Mouse (Mus musculus) megakaryocyte, embryonic 14.5 days (primary cell): Measurements from ENCODE around the gene Plekhg3. TPM values are rescaled to one million over a fixed set of nuclear protein-coding genes. Genes with fewer than 3 reads are reported as not detected.

ENCODE experiments used
- H3K27me3 ChIP-seq: replicated peaks from 2 replicates; pipeline ENCODE3; 2012; ENCODE audit warnings: inconsistent platforms
- H3K36me3 ChIP-seq: replicated peaks from 2 replicates; pipeline ENCODE3; 2012; ENCODE audit warnings: low read length, inconsistent platforms, mixed read lengths
- H3K4me1 ChIP-seq: 2 replicates; pipeline ENCODE4 v1.6.1; 2012; ENCODE audit warnings: inconsistent platforms
- H3K4me3 ChIP-seq: replicated peaks from 2 replicates; pipeline ENCODE3; 2012; ENCODE audit warnings: moderate library complexity, mild to moderate bottlenecking, inconsistent platforms
- H3K9me3 ChIP-seq: 2 replicates; pipeline ENCODE4 v1.6.1; 2012; ENCODE audit warnings: inconsistent platforms
- FLI1 ChIP-seq: IDR thresholded peaks from 2 replicates; pipeline ENCODE4 v1.6.1; 2012; ENCODE audit warnings: low read length, inconsistent platforms, mixed read lengths
- GATA1 ChIP-seq: IDR thresholded peaks from 3 replicates; pipeline ENCODE4 v1.6.1; 2012; ENCODE audit warnings: mixed read lengths, low read length, inconsistent platforms, borderline replicate concordance
- polyA plus RNA-seq: library from polyadenylated mRNA; stranded (reverse); fragments of >175 nt; gene quantifications from 2 replicates; pipeline ENCODE4 v1.2.3, GENCODE M21; 2012; ENCODE audit warnings: low replicate concordance; ENCODE audit not compliant: insufficient read depth

Plekhg3 gene
- polyA plus RNA-seq, 1 experiment, result 4.4 TPM

DNA sequence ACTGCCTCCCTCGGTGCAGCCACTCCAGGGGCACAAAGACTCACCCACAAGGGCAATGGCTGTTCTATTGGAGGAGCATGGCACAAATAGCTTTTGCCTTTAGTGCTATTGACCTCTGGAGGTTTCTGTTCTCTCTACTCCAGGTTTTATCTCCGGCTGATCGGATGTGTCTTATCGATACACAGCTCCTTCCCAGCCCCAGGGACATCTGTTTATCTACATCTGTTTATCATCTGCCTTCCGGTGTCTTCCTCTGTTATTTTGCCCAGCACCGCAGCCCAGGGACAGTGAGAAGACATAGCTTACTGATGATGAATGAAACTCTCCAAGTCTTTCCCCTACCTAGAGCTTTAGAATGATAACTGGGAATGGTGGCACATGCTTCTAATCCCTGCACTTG lies 30.6 kb upstream of the Plekhg3 start:
- Histone ChIP-seq H3K4me1 (peaks cover 35% of the 10 kb centered on the region), H3K36me3 (no peaks in the 10 kb centered on the region), H3K4me3 (no peak overlapping the region), H3K9me3 (no peaks in the 10 kb centered on the region), H3K27me3 (peaks cover 33% of the 10 kb centered on the region)
- no peak for TF ChIP-seq FLI1
- TF ChIP-seq GATA1, result no peak

DNA sequence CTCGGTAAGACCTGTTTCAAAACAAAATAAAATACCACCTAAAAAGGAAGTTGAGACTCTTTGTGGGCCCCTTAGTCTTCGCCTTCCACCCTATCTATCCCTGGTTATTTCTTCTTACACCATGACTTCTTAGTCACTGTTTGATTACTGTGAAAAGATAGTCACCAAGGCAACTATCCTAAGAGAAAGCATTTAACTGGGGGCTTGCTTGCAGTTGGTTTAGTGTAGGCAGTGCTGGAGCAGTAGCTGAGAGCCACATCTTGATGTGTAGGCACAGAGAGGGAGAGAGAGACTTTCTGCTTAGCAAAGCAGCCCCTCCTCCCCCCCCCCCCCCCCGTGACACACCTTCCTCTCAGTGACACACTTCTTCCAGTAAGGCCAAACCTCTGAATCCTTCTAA lies 29.8 kb upstream of the Plekhg3 start:
- Histone ChIP-seq H3K4me1 (peaks cover 26% of the 10 kb centered on the region), H3K4me3 (no peak overlapping the region), H3K27me3 (peaks cover 26% of the 10 kb centered on the region), H3K36me3 (no peaks in the 10 kb centered on the region), H3K9me3 (no peaks in the 10 kb centered on the region)
- TF ChIP-seq GATA1, result no peak
- TF ChIP-seq FLI1, result no peak

DNA sequence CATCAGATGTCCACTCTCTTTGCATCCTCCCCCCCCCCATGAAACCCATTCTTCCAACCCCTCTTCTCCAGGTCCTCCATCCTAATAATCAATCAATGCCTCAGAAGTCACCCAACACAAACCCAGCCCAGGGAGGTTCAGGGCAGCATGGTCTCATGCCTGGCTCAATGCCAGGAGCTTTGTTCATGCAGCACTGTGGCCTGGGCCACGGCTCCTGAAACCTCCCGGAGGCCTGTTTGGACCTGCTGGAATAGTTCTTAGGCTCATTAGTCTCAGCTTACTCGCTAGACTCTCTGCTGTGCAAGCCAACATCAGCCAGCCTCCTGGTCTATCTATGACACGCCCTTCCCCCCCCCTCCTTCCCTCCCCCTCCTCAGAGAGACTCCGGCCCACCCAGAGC lies 27.7 kb upstream of the Plekhg3 start:
- Histone ChIP-seq H3K9me3 (no peaks in the 10 kb centered on the region), H3K27me3 (peaks cover 28% of the 10 kb centered on the region), H3K36me3 (no peaks in the 10 kb centered on the region), H3K4me3 (no peak overlapping the region), H3K4me1 (peaks cover 18% of the 10 kb centered on the region)
- TF ChIP-seq GATA1 (no peak), FLI1 (no peak)

GRCm38 (mm10) chr12:76506522-76506921 lies 24.2 kb upstream of the Plekhg3 start:
- TF ChIP-seq FLI1, result no peak
- no peak for TF ChIP-seq GATA1
- Histone ChIP-seq H3K9me3 (no peaks in the 10 kb centered on the region; the same call in 1 of the 2 replicates), H3K27me3 (peaks cover 24% of the 10 kb centered on the region), H3K4me3 (no peak overlapping the region), H3K4me1 (peaks cover 3% of the 10 kb centered on the region; the same call in 1 of the 2 replicates), H3K36me3 (no peaks in the 10 kb centered on the region)

- peaks cover 14% of the 10 kb centered on the region for H3K27me3 ChIP-seq
- no peaks in the 10 kb centered on the region; the same call in 1 of the 2 replicates for H3K9me3 ChIP-seq
- no peaks in the 10 kb centered on the region for H3K36me3 ChIP-seq
- TF ChIP-seq FLI1 (no peak), GATA1 (no peak)
- H3K4me1 ChIP-seq, result peaks cover 6% of the 10 kb centered on the region
- no peak overlapping the region for H3K4me3 ChIP-seq
These were observed 22.9 kb upstream of the Plekhg3 start for GRCm38 (mm10) chr12:76507791-76508190.

- peaks cover 11% of the 10 kb centered on the region for H3K27me3 ChIP-seq
- H3K36me3 ChIP-seq, result no peaks in the 10 kb centered on the region
- no peak overlapping the region for H3K4me3 ChIP-seq
- TF ChIP-seq GATA1 (no peak), FLI1 (no peak)
- H3K4me1 ChIP-seq, result peaks cover 12% of the 10 kb centered on the region
- H3K9me3 ChIP-seq, result no peaks in the 10 kb centered on the region; the same call in 1 of the 2 replicates
These were observed 21.7 kb upstream of the Plekhg3 start for GRCm38 (mm10) chr12:76508909-76509440.

GRCm38 (mm10) chr12:76512731-76513130 lies 18.0 kb upstream of the Plekhg3 start:
- H3K27me3 ChIP-seq, result peaks cover 8% of the 10 kb centered on the region
- TF ChIP-seq FLI1, result no peak
- no peak for TF ChIP-seq GATA1
- H3K4me1 ChIP-seq, result peaks cover 25% of the 10 kb centered on the region
- H3K9me3 ChIP-seq, result no peaks in the 10 kb centered on the region; the same call in 1 of the 2 replicates
- no peak overlapping the region for H3K4me3 ChIP-seq
- no peaks in the 10 kb centered on the region for H3K36me3 ChIP-seq

- Histone ChIP-seq H3K27me3 (peaks cover 2% of the 10 kb centered on the region), H3K4me1 (peaks cover 33% of the 10 kb centered on the region), H3K36me3 (no peaks in the 10 kb centered on the region), H3K9me3 (no peaks in the 10 kb centered on the region; the same call in 1 of the 2 replicates), H3K4me3 (peak overlapping the region; percentile 71)
- no peak for TF ChIP-seq GATA1
- TF ChIP-seq FLI1, result no peak
These were observed 15.8 kb upstream of the Plekhg3 start for GRCm38 (mm10) chr12:76514842-76515241.

DNA sequence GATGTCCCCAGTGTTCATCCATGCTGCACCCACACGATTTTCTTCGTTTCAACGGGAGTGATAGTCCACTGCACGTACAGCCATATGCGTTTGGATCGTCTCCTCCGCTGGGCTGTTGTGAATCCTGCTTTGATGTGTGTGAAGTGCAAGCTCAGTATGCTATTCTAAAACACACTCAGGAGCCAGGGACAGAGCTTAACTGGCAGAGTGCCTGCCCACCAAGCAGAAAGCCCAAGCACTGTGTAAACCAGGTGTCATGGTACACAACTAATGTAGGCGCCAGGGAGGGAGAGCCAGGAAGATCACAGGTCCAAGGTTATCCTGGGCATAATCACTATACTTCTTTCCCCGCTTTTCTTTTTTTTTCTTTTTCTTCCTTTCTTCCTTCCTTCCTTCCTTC lies 12.7 kb upstream of the Plekhg3 start:
- Histone ChIP-seq H3K4me1 (peaks cover 34% of the 10 kb centered on the region), H3K9me3 (peaks cover 25% of the 10 kb centered on the region), H3K27me3 (peaks cover 2% of the 10 kb centered on the region), H3K36me3 (no peaks in the 10 kb centered on the region), H3K4me3 (no peak overlapping the region)
- no peak for TF ChIP-seq FLI1
- TF ChIP-seq GATA1, result no peak

DNA sequence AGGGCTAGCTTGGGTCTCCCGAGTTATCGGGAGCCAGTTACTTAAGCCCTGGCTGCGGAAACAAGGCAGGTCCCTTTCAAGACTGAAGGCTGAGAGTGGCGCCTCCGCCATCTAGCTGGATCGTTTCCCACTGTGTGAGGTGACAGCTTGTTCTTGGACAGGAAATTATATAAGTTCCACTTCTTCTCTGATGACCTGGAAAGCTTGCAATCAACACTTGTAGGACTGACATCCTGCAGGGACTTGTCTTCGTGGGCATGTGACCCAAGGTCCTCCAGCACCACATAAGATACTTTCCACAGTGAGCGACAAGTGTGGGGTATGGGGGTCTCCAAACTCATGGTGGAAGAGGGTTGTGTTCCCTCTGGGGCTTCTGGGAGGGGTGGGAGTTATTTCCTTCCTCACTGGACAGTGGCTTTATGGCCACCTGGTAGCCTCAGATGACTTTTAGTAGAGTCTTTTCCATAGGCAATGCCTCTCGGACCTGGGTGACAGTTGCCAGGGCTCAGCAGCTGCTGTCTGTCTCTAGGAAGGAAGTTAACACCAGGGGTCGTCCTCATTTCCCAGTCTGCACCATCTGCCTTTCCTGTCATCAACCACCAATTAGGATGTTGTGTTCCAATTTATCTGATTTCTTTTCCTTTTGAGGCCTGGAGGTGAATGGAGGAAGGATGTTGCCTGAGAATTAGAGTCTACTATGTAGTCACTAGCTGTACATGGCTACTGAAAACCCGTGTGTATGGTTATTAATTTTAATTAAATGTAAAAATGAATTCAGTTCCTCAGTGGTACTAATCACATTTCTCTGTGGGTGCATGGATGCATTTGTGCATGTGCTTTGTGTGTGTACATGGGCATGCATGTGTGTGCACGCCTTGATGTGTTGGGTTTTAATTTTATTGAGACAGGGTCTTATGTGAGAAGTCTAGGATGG lies 11.5 kb upstream of the Plekhg3 start:
- no peak overlapping the region for H3K4me3 ChIP-seq
- peaks cover 30% of the 10 kb centered on the region for H3K9me3 ChIP-seq
- H3K4me1 ChIP-seq, result peaks cover 25% of the 10 kb centered on the region
- no peaks in the 10 kb centered on the region for H3K36me3 ChIP-seq
- H3K27me3 ChIP-seq, result peaks cover 4% of the 10 kb centered on the region
- TF ChIP-seq FLI1 (no peak), GATA1 (no peak)
